Mouse (Mus musculus): ENCODE measurements around the gene B4galnt1. TPM values are rescaled to one million over a fixed set of nuclear protein-coding genes. Genes with fewer than 3 reads are reported as not detected.

Gene B4galnt1
- total and polyA plus RNA-seq, 3 experiments: 0.98 to 17.5 (median 2.3) TPM

- TF ChIP-seq PAX5 (IDR thresholded peaks at IDR 0.05; ENCODE audit: low read length) (no peak), CHD1 (IDR thresholded peaks at IDR 0.05; ENCODE audit: low read depth, low read length) (no peak), POLR2A (IDR thresholded peaks at IDR 0.05; ENCODE audit: low read depth, low read length) (no peak)
- in situ Hi-C loops (cut with MboI; ENCODE audit: low pct_ligation_motif_present, low pct_unique_long_range_greater_than_20kb, low sequenced_read_pairs): no loop called here
- Histone ChIP-seq H3K4me1 (ENCODE audit: control insufficient read depth in 1 of 2, insufficient read depth in 2 of 2) (peaks cover 0 to 26% of the 10 kb centered on the region in 2 experiments; a peak in 1 of 4 replicates), H3K9me3 (replicated peaks; ENCODE audit: low read length) (peaks cover 7% of the 10 kb centered on the region), H3K9ac (ENCODE audit: insufficient read depth, low read depth) (peak overlapping the region; percentile 45), H3K79me2 (replicated peaks; ENCODE audit: control insufficient read depth, extremely low read depth, insufficient read depth, poor library complexity, severe bottlenecking) (no peaks in the 10 kb centered on the region), H3K27ac (ENCODE audit: insufficient read depth, low read depth) (no peak overlapping the region), H3K4me2 (ENCODE audit: insufficient read depth, low read depth, poor library complexity, severe bottlenecking) (peak overlapping the region; percentile 70), H3K27me3 (replicated peaks) (no peaks in the 10 kb centered on the region), H3K36me3 (replicated peaks in 1 of 2; ENCODE audit: control insufficient read depth in 1 of 2, insufficient read depth in 1 of 2, low read length in 1 of 2) (peaks cover 18 to 53% of the 10 kb centered on the region in 2 experiments), H3K4me3 (replicated peaks in 1 of 3; ENCODE audit: low read depth in 2 of 3, low read length in 2 of 3, poor library complexity in 1 of 3) (no peak overlapping the region)
- no peak for DNase-seq (ENCODE audit: extremely low read depth)
- dilution Hi-C loops (cut with MboI; ENCODE audit: extremely low pct_ligation_motif_present, extremely low pct_unique_long_range_greater_than_20kb, low sequenced_read_pairs): no loop called here
These were observed 24.2 kb downstream of the B4galnt1 start for GRCm38 (mm10) chr10:127189116-127189650.

GRCm38 (mm10) chr10:127189651-127190381 is 24.8 kb downstream of the B4galnt1 start, which contains the start of gene Arhgef25:
Gene Arhgef25 (minus strand): TSS chr10:127190083.
- H3K9me3 ChIP-seq (replicated peaks; ENCODE audit: low read length): peaks cover 7% of the 10 kb centered on the region
- DNase-seq (ENCODE audit: extremely low read depth): no peak
- no peaks in the 10 kb centered on the region for H3K27me3 ChIP-seq (replicated peaks)
- in situ Hi-C loops (cut with MboI; ENCODE audit: low pct_ligation_motif_present, low pct_unique_long_range_greater_than_20kb, low sequenced_read_pairs): no loop called here
- H3K9ac ChIP-seq (ENCODE audit: insufficient read depth, low read depth): peak within 1 kb of the TSS; percentile 45
- H3K27ac ChIP-seq (ENCODE audit: insufficient read depth, low read depth): no peak within 1 kb of the TSS
- H3K4me1 ChIP-seq (ENCODE audit: control insufficient read depth in 1 of 2, insufficient read depth in 2 of 2): peaks cover 0 to 33% of the 10 kb centered on the region in 2 experiments; a peak in 1 of 4 replicates
- no peak for TF ChIP-seq MAFK (IDR thresholded peaks at IDR 0.05; ENCODE audit: insufficient replicate concordance, low read length)
- no peak for TF ChIP-seq ELF1 (IDR thresholded peaks at IDR 0.05; ENCODE audit: low read depth, low read length)
- no peak for TF ChIP-seq MAZ (IDR thresholded peaks at IDR 0.05; ENCODE audit: low read depth, low read length)
- no peak for TF ChIP-seq TBP (conservative IDR thresholded peaks at IDR 0.05; ENCODE audit: low read depth, low read length)
- TF ChIP-seq JUN (IDR thresholded peaks at IDR 0.05; ENCODE audit: insufficient read depth, low read depth, low read length): no peak
- dilution Hi-C loops (cut with MboI; ENCODE audit: extremely low pct_ligation_motif_present, extremely low pct_unique_long_range_greater_than_20kb, low sequenced_read_pairs): no loop called here
- no peaks in the 10 kb centered on the region for H3K79me2 ChIP-seq (replicated peaks; ENCODE audit: control insufficient read depth, extremely low read depth, insufficient read depth, poor library complexity, severe bottlenecking)
- peak within 1 kb of the TSS; percentile 70 for H3K4me2 ChIP-seq (ENCODE audit: insufficient read depth, low read depth, poor library complexity, severe bottlenecking)
- peaks cover 18 to 51% of the 10 kb centered on the region in 2 experiments for H3K36me3 ChIP-seq (replicated peaks in 1 of 2; ENCODE audit: control insufficient read depth in 1 of 2, insufficient read depth in 1 of 2, low read length in 1 of 2)
- H3K4me3 ChIP-seq (replicated peaks in 1 of 3; ENCODE audit: low read depth in 2 of 3, low read length in 2 of 3, poor library complexity in 1 of 3): peak within 1 kb of the TSS in 2 of 3 experiments; percentile 68 to 76

- H3K36me3 ChIP-seq (replicated peaks in 1 of 2; ENCODE audit: control insufficient read depth in 1 of 2, insufficient read depth in 1 of 2, low read length in 1 of 2): peaks cover 18 to 44% of the 10 kb centered on the region in 2 experiments
- peaks cover 7% of the 10 kb centered on the region for H3K9me3 ChIP-seq (replicated peaks; ENCODE audit: low read length)
- no peaks in the 10 kb centered on the region for H3K27me3 ChIP-seq (replicated peaks)
- DNase-seq (ENCODE audit: extremely low read depth): no peak
- no peaks in the 10 kb centered on the region for H3K79me2 ChIP-seq (replicated peaks; ENCODE audit: control insufficient read depth, extremely low read depth, insufficient read depth, poor library complexity, severe bottlenecking)
- H3K4me3 ChIP-seq (replicated peaks in 1 of 3; ENCODE audit: low read depth in 2 of 3, low read length in 2 of 3, poor library complexity in 1 of 3): no peak overlapping the region
- no peak overlapping the region for H3K9ac ChIP-seq (ENCODE audit: insufficient read depth, low read depth)
- in situ Hi-C loops (cut with MboI; ENCODE audit: low pct_ligation_motif_present, low pct_unique_long_range_greater_than_20kb, low sequenced_read_pairs) (no loop called here), dilution Hi-C loops (cut with MboI; ENCODE audit: extremely low pct_ligation_motif_present, extremely low pct_unique_long_range_greater_than_20kb, low sequenced_read_pairs) (no loop called here)
- H3K27ac ChIP-seq (ENCODE audit: insufficient read depth, low read depth): no peak overlapping the region
- H3K4me2 ChIP-seq (ENCODE audit: insufficient read depth, low read depth, poor library complexity, severe bottlenecking): no peak overlapping the region
- peaks cover 0 to 35% of the 10 kb centered on the region in 2 experiments; a peak in 1 of 4 replicates for H3K4me1 ChIP-seq (ENCODE audit: control insufficient read depth in 1 of 2, insufficient read depth in 2 of 2)
- TF ChIP-seq SIN3A (IDR thresholded peaks at IDR 0.05; ENCODE audit: low read length): no peak
- no peak for TF ChIP-seq TCF12 (IDR thresholded peaks at IDR 0.05; ENCODE audit: low read depth, low read length)
- TF ChIP-seq ZNF384 (IDR thresholded peaks at IDR 0.05; ENCODE audit: low read depth, low read length): no peak
- no peak for TF ChIP-seq ZC3H11A (IDR thresholded peaks at IDR 0.05; ENCODE audit: low read depth, low read length)
- no peak for TF ChIP-seq MAZ (IDR thresholded peaks at IDR 0.05; ENCODE audit: low read depth, low read length)
- no peak for TF ChIP-seq MAFK (IDR thresholded peaks at IDR 0.05; ENCODE audit: insufficient replicate concordance, low read length)
- no peak for TF ChIP-seq CHD1 (IDR thresholded peaks at IDR 0.05; ENCODE audit: low read depth, low read length)
- TF ChIP-seq HCFC1 (IDR thresholded peaks at IDR 0.05; ENCODE audit: low read depth, low read length): no peak
- no peak for TF ChIP-seq JUND (conservative IDR thresholded peaks at IDR 0.05; ENCODE audit: low read depth, low read length)
- no peak for TF ChIP-seq NRF1 (IDR thresholded peaks at IDR 0.05; ENCODE audit: low read depth, low read length)
- no peak for TF ChIP-seq CTCF (conservative IDR thresholded peaks at IDR 0.05 in 1 of 2, IDR thresholded peaks at IDR 0.05 in 1 of 2; ENCODE audit: low read depth in 2 of 2, low read length in 2 of 2)
- TF ChIP-seq ZMIZ1 (IDR thresholded peaks at IDR 0.05; ENCODE audit: low read depth, low read length): no peak
- no peak for TF ChIP-seq UBTF (IDR thresholded peaks at IDR 0.05; ENCODE audit: low read depth, low read length)
- no peak for TF ChIP-seq USF1 (IDR thresholded peaks at IDR 0.05; ENCODE audit: low read depth, low read length)
- no peak for TF ChIP-seq IRF4 (IDR thresholded peaks at IDR 0.05; ENCODE audit: low read depth, low read length)
- no peak for TF ChIP-seq ETS1 (conservative IDR thresholded peaks at IDR 0.05; ENCODE audit: low read depth, low read length)
- no peak for TF ChIP-seq MYC (IDR thresholded peaks at IDR 0.05; ENCODE audit: low read depth, low read length)
These were observed 25.6 kb downstream of the B4galnt1 start for GRCm38 (mm10) chr10:127190398-127191190.

Data from CH12.LX (cell line).